Mouse (Mus musculus) intestine, embryonic 16.5 days (tissue): ENCODE data around the gene Ube2j2. TPM values are rescaled to one million over a fixed set of nuclear protein-coding genes. Genes with fewer than 3 reads are reported as not detected.

Experiments
- ATAC-seq: fragments of 200-750 bp; cut with Nextera tagmentation; 2 replicates; pipeline ENCODE4 v1.8.0; 2017; ENCODE audit warnings: moderate TSS enrichment, moderate library complexity
- H3K27ac ChIP-seq: fragments of 300-500 bp; sonication (generic); 2 replicates; pipeline ENCODE4 v1.5.1; 2014; ENCODE audit warnings: mild to moderate bottlenecking, low read length
- H3K27me3 ChIP-seq: fragments of 300-500 bp; sonication (generic); replicated peaks from 2 replicates; pipeline ENCODE4 v1.6.1; 2014; ENCODE audit warnings: low read length, control low read depth, mixed read lengths; ENCODE audit not compliant: control insufficient read depth, insufficient read depth
- H3K36me3 ChIP-seq: fragments of 300-500 bp; sonication (generic); 2 replicates; pipeline ENCODE4 v1.6.1; 2014; ENCODE audit warnings: low read length, control low read depth; ENCODE audit not compliant: control insufficient read depth, insufficient read depth
- H3K4me1 ChIP-seq: fragments of 300-500 bp; sonication (generic); 2 replicates; pipeline ENCODE4 v1.6.1; 2014; ENCODE audit warnings: low read length, control low read depth, mixed read lengths; ENCODE audit not compliant: control insufficient read depth, insufficient read depth
- H3K4me2 ChIP-seq: fragments of 300-500 bp; sonication (generic); 2 replicates; pipeline ENCODE4 v1.6.1; 2014; ENCODE audit warnings: low read depth, low read length, control low read depth
- H3K4me3 ChIP-seq: fragments of 300-500 bp; sonication (generic); 2 replicates; pipeline ENCODE4 v1.5.1; 2014; ENCODE audit warnings: mild to moderate bottlenecking, low read length
- H3K9ac ChIP-seq: fragments of 300-500 bp; sonication (generic); 2 replicates; pipeline ENCODE4 v1.6.1; 2014; ENCODE audit warnings: low read depth, low read length
- H3K9me3 ChIP-seq: fragments of 300-500 bp; sonication (generic); 2 replicates; pipeline ENCODE4 v1.6.1; 2016; ENCODE audit warnings: low read length, control low read depth; ENCODE audit not compliant: control insufficient read depth
- WGBS: fragments of 180-500 bp; shearing (Covaris S2); extraction: QIAGEN DNeasy Blood & Tissue Kit; methylation state at CpG from one replicate; pipeline ENCODE4 v1.1.7; 2014; 5-methylcytosine and 5-hydroxymethylcytosine counted together
- polyA plus RNA-seq: library from polyadenylated mRNA; unstranded; fragments of >200 nt; fragmentation: Nextera tagmentation; extraction: Ambion mirVana; gene quantifications from 2 replicates; pipeline ENCODE4 v1.2.1, GENCODE M21; 2015

The Ube2j2 gene
- polyA plus RNA-seq, 1 experiment from 2014 or later = 89.5 TPM

- peaks cover 12% of the 10 kb centered on the region for H3K36me3 ChIP-seq
- H3K4me3 ChIP-seq = no peak overlapping the region
- H3K4me1 ChIP-seq = peaks cover 19% of the 10 kb centered on the region
- no peaks in the 10 kb centered on the region for H3K27me3 ChIP-seq
- H3K9ac ChIP-seq = no peak overlapping the region
- no peaks in the 10 kb centered on the region for H3K9me3 ChIP-seq
- no peak overlapping the region for H3K27ac ChIP-seq
- no peak overlapping the region for H3K4me2 ChIP-seq
- no peak for ATAC-seq
Measured at GRCm38 (mm10) chr4:155947094-155947493, 3.5 kb downstream of the Ube2j2 start.

GRCm38 (mm10) chr4:155955491-155955890 is 11.9 kb downstream of the Ube2j2 start:
- Histone ChIP-seq H3K27ac (no peak overlapping the region), H3K9me3 (no peaks in the 10 kb centered on the region), H3K4me1 (no peaks in the 10 kb centered on the region), H3K36me3 (peaks cover 24% of the 10 kb centered on the region), H3K27me3 (no peaks in the 10 kb centered on the region), H3K4me3 (no peak overlapping the region), H3K9ac (no peak overlapping the region), H3K4me2 (no peak overlapping the region)
- WGBS = 87% methylated on average over 6 of the region's 6 CpGs
- ATAC-seq = no peak

DNA sequence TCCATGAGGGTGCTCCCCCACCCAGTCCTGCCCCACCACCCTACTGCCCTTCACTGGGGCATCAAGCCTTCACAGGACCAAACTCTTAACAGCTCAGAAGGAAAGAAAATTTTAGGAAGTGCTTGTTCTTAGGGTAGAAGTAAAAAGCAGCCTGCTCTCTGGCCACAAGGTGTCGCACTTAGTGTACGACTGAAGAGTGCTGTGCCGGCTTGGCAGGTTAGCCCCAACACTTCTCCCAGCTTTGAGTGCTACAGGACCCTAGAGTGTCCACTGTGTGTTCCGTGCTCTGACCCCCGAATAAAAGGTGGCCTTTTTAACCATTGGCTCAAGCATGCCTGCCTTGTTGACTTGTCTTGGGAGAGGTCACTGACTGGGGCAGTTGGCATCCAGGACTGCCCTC is 15.6 kb downstream of the Ube2j2 start:
- Histone ChIP-seq H3K4me2 (no peak overlapping the region), H3K9me3 (no peaks in the 10 kb centered on the region), H3K4me1 (peaks cover 12% of the 10 kb centered on the region), H3K4me3 (no peak overlapping the region), H3K36me3 (peaks cover 11% of the 10 kb centered on the region), H3K9ac (no peak overlapping the region), H3K27ac (no peak overlapping the region), H3K27me3 (no peaks in the 10 kb centered on the region)
- 10% methylated on average over 5 of the region's 5 CpGs for WGBS
- ATAC-seq = no peak

GRCm38 (mm10) chr4:155962167-155962971 is 18.7 kb downstream of the Ube2j2 start, which contains the start of gene C1qtnf12:
TSS of gene C1qtnf12 (plus strand) at chr4:155962318.
- peaks cover 11% of the 10 kb centered on the region for H3K36me3 ChIP-seq
- ATAC-seq = peak; percentile 90
- WGBS = under 1% methylated on average over 42 of the region's 42 CpGs
- H3K27ac ChIP-seq = peak within 1 kb of the TSS; percentile 75
- peak within 1 kb of the TSS; percentile 84 for H3K4me2 ChIP-seq
- H3K9ac ChIP-seq = peak within 1 kb of the TSS; percentile 79
- no peaks in the 10 kb centered on the region for H3K27me3 ChIP-seq
- peak within 1 kb of the TSS; percentile 64 for H3K4me3 ChIP-seq
- peaks cover 12% of the 10 kb centered on the region for H3K4me1 ChIP-seq
- no peaks in the 10 kb centered on the region for H3K9me3 ChIP-seq

- H3K27ac ChIP-seq = 0 out of 2 replicates have a peak overlapping the region, but pooled peaks have one; percentile 75
- peak overlapping the region; percentile 64 for H3K4me3 ChIP-seq
- ATAC-seq = peak; percentile 8
- peak overlapping the region; percentile 84 for H3K4me2 ChIP-seq
- peaks cover 12% of the 10 kb centered on the region for H3K4me1 ChIP-seq
- H3K36me3 ChIP-seq = peaks cover 11% of the 10 kb centered on the region
- no peaks in the 10 kb centered on the region for H3K27me3 ChIP-seq
- H3K9me3 ChIP-seq = no peaks in the 10 kb centered on the region
- H3K9ac ChIP-seq = peak overlapping the region; percentile 79
- 57% methylated on average over 7 of the region's 7 CpGs for WGBS
Measured at GRCm38 (mm10) chr4:155963106-155963505, 19.5 kb downstream of the Ube2j2 start.

DNA sequence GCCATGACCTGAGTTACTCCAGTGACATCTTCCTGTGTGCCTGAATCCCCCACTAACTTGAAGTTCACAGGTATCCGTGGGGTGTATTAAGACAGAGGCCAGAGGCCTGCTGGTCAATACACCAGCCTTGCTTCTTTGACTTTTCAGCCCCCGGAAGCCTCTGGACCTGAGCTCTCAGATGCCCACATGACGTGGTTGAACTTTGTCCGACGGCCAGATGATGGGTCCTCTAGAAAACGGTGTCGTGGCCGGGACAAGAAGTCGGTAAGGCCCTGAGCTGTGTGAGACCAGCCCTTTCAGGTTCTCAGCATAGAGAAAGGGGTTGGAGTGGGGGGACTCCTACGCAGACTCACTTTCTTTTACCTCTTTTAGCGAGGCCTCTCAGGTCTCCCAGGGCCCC is 20.8 kb downstream of the Ube2j2 start:
- Histone ChIP-seq H3K36me3 (peaks cover 5% of the 10 kb centered on the region; the same call in 1 of the 2 replicates), H3K27me3 (no peaks in the 10 kb centered on the region), H3K4me3 (no peak overlapping the region), H3K9me3 (no peaks in the 10 kb centered on the region), H3K4me1 (peaks cover 19% of the 10 kb centered on the region), H3K4me2 (no peak overlapping the region), H3K9ac (no peak overlapping the region), H3K27ac (no peak overlapping the region)
- ATAC-seq = no peak
- 92% methylated on average over 11 of the region's 11 CpGs for WGBS

- H3K27ac ChIP-seq = no peak overlapping the region
- 63% methylated on average over 13 of the region's 13 CpGs for WGBS
Measured at GRCm38 (mm10) chr4:155969043-155969653, 25.5 kb downstream of the Ube2j2 start.

GRCm38 (mm10) chr4:155970286-155970685 is 26.7 kb downstream of the Ube2j2 start:
- no peak overlapping the region for H3K4me2 ChIP-seq
- no peak overlapping the region for H3K9ac ChIP-seq
- H3K36me3 ChIP-seq = peaks cover 2% of the 10 kb centered on the region; the same call in 1 of the 2 replicates
- 70% methylated on average over 5 of the region's 5 CpGs for WGBS
- no peak overlapping the region for H3K27ac ChIP-seq
- no peak overlapping the region for H3K4me3 ChIP-seq
- H3K9me3 ChIP-seq = no peaks in the 10 kb centered on the region
- ATAC-seq = peak; percentile 11; the same call in 1 of the 2 replicates
- peaks cover 8% of the 10 kb centered on the region; the same call in 1 of the 2 replicates for H3K4me1 ChIP-seq
- no peaks in the 10 kb centered on the region for H3K27me3 ChIP-seq

More at GRCm38 (mm10) chr4:155969043-155969653, 25.5 kb downstream of the Ube2j2 start:
- H3K36me3 ChIP-seq = peaks cover 5% of the 10 kb centered on the region; the same call in 1 of the 2 replicates
- no peaks in the 10 kb centered on the region for H3K27me3 ChIP-seq
- H3K9ac ChIP-seq = no peak overlapping the region
- peak; percentile 82 for ATAC-seq
- no peak overlapping the region for H3K4me3 ChIP-seq
- no peak overlapping the region for H3K4me2 ChIP-seq
- H3K9me3 ChIP-seq = no peaks in the 10 kb centered on the region
- H3K4me1 ChIP-seq = peaks cover 8% of the 10 kb centered on the region; the same call in 1 of the 2 replicates

- Histone ChIP-seq H3K4me2 (no peak overlapping the region), H3K9ac (no peak overlapping the region), H3K36me3 (no peaks in the 10 kb centered on the region), H3K27ac (no peak overlapping the region), H3K4me3 (no peak overlapping the region), H3K27me3 (no peaks in the 10 kb centered on the region), H3K9me3 (no peaks in the 10 kb centered on the region), H3K4me1 (peaks cover 8% of the 10 kb centered on the region; the same call in 1 of the 2 replicates)
- WGBS = 77% methylated on average over 6 of the region's 6 CpGs
- ATAC-seq = no peak
Measured at GRCm38 (mm10) chr4:155972651-155973050, 29.0 kb downstream of the Ube2j2 start.
